ENCODE assay signal across 16 mouse cellular contexts in the genomic region with DNA sequence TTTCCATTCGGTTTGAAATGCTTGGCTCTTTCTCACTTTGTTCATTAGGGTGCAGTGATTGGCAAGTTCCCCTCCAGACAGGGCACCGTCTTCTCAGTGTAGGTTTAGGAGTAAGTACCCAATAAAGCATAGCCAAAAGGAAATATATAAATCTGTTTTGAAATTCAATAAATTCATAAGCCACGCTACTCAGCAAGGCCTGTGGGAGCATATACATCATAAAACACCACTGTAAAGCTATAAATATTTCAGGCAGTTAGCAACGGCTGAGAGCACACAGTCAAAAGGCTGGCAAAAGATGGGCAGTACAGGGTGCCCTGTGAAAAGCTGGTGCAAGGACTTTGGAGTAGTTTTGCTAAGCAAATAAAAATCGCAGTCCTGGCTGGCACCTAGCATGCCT.
"Had no signal": no experiment of that assay in that cellular context is flagged by ENCODE, and none has a peak within 500 bp of the region (broad histone marks: within the 10 kb centered on the region; RNA-seq: fewer than 3 reads in every experiment).

No protein-coding gene starts in this region.

- H3K27ac ChIP-seq: hindbrain, embryonic 15.5 days; left cerebral cortex, adult 2 months; liver, embryonic 12.5 days; lung, embryonic 15.5 days; macrophage; midbrain, embryonic 12.5 days; stomach, postnatal 0 days had no signal

- DNase-seq: kidney, adult 8-10 months; kidney, postnatal 10 days; lung, postnatal 14 days; right cerebral cortex, adult 18-20 months; right cerebral cortex, postnatal 25 days; thymus, postnatal 14 days had no signal

- H3K36me3 ChIP-seq: hindbrain, embryonic 15.5 days; liver, embryonic 12.5 days; lung, embryonic 15.5 days; midbrain, embryonic 12.5 days had no signal

- H3K9me3 ChIP-seq: hindbrain, embryonic 15.5 days; liver, embryonic 12.5 days; lung, embryonic 15.5 days; megakaryocyte, embryonic 14.5 days; midbrain, embryonic 12.5 days had no signal

- H3K4me1 ChIP-seq: hindbrain, embryonic 15.5 days; liver, embryonic 12.5 days; lung, embryonic 15.5 days; megakaryocyte, embryonic 14.5 days; midbrain, embryonic 12.5 days had no signal

- H3K4me3 ChIP-seq: hindbrain, embryonic 15.5 days; left cerebral cortex, adult 2 months; liver, embryonic 12.5 days; lung, embryonic 15.5 days; megakaryocyte, embryonic 14.5 days; midbrain, embryonic 12.5 days had no signal

- H3K27me3 ChIP-seq: hindbrain, embryonic 15.5 days; liver, embryonic 12.5 days; lung, embryonic 15.5 days; megakaryocyte, embryonic 14.5 days; midbrain, embryonic 12.5 days had no signal

- ATAC-seq: inflammation-experienced regulatory T-cells, adult 6 months; intestine, postnatal 0 days; liver, embryonic 12.5 days had no signal

- H3K4me2 ChIP-seq: hindbrain, embryonic 15.5 days; liver, embryonic 12.5 days; lung, embryonic 15.5 days; midbrain, embryonic 12.5 days had no signal

- H3K9ac ChIP-seq: hindbrain, embryonic 15.5 days; liver, embryonic 12.5 days; lung, embryonic 15.5 days; midbrain, embryonic 12.5 days had no signal
